Mouse (Mus musculus): ENCODE measurements around the gene Clip3.

- no peak for TF ChIP-seq CTCF (IDR thresholded peaks at IDR 0.05; ENCODE audit: control insufficient read depth, insufficient read depth, insufficient replicate concordance, low read depth, low read length)
- no peak for TF ChIP-seq POLR2A (IDR thresholded peaks at IDR 0.05; ENCODE audit: control insufficient read depth, low read depth, low read length)
Measured at GRCm38 (mm10) chr7:30266780-30267179, 24.7 kb upstream of the Clip3 start.
